Mouse (Mus musculus): ENCODE measurements around the gene Zfp422.

DNA sequence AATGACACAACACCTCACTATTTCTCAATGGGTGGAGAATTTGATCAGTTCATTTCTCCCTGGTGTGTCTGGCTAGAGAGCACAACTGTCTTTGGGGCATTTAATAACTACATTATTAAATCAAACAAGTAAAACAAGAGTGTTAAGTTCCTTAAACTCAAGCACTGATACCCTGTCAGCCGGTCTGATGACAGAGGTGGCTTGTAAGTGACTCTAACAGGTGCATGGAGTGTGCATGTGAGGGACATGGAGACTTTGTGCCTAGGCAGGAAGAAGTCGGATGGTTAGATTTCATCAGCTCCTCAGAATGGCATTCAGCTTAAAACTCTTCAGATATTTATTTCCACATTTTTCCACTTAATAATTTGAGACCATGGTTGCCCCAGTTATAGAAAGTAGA, 34.6 kb upstream of the Zfp422 start:
- TF ChIP-seq POLR2A (IDR thresholded peaks at IDR 0.05; ENCODE audit: insufficient read depth, low read depth, low read length) (no peak), CTCF (IDR thresholded peaks at IDR 0.05) (no peak), EP300 (IDR thresholded peaks at IDR 0.05; ENCODE audit: insufficient read depth, low read depth, low read length) (no peak)

All from heart, adult 2 months (tissue).